In the genomic region with DNA sequence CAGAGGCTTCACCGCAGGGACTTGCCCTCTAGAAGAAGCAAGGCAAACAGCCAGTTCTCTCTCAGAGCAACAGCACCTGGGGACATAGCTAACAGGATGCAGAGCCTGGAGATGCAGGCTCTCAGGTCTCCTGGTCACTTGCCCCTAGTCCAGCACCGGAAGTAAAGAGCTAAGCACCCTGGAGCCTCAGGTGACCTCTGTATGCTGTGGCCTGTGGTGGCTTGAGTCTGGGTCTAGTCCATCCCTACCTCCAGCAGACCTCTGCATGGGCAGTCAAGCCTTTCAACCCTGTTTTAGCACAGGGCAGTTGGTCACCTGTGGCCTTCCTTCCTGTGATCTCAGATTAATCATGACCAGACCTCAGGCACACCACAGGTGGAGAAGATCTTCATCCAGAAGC, we compare ENCODE assay signal across 27 mouse cellular contexts.
DNase-seq lines count a peak whose midpoint lies in the region; TF ChIP-seq lines count a peak whose summit lies in the region.
"Had no signal": no experiment of that assay in that cellular context is flagged by ENCODE, and none has a peak within 500 bp of the region (broad histone marks: within the 10 kb centered on the region; RNA-seq: fewer than 3 reads in every experiment).

No protein-coding gene starts in this region.

- H3K36me3 ChIP-seq in limb, embryonic 10.5 days, result no peaks in the 10 kb centered on the region
- H3K36me3 ChIP-seq: hindbrain, embryonic 13.5 days; midbrain, embryonic 15.5 days; neural tube, embryonic 15.5 days had no signal

- no peaks in the 10 kb centered on the region for H3K27me3 ChIP-seq in limb, embryonic 10.5 days (ENCODE audit: low read depth, poor library complexity, severe bottlenecking)
- H3K27me3 ChIP-seq: CH12.LX; hindbrain, embryonic 13.5 days; midbrain, embryonic 15.5 days; neural tube, embryonic 15.5 days had no signal

- DNase-seq in gastrocnemius, adult 2 months, result no peak
- no peak for DNase-seq in gastrocnemius, adult 18-20 months (ENCODE audit: low spot score)
- DNase-seq in kidney, adult 8-10 months, result peak; percentile 85 to 91
- DNase-seq in kidney, postnatal 10 days, result peak; percentile 64
- DNase-seq in limb, embryonic 10.5 days (ENCODE audit: low spot score), result no peak
- no peak for DNase-seq in thymus, postnatal 4 days
- DNase-seq in urinary bladder, adult 2 months (ENCODE audit: low spot score), result no peak
- DNase-seq: adrenal gland, adult 2 months; cerebellum, adult 8-10 months; cerebellum, postnatal 25 days; gastrocnemius, postnatal 25 days; heart, adult 18-20 months; heart, postnatal 4 days; liver; lung, adult 2 months; lung, postnatal 10 days; right cerebral cortex, adult 18-20 months; right cerebral cortex, postnatal 4 days; thymus, adult 2 months; thymus, postnatal 36 days had no signal

- no peak overlapping the region for H3K4me3 ChIP-seq in gastrocnemius, adult 2 months
- H3K4me3 ChIP-seq in limb, embryonic 10.5 days, result no peak overlapping the region
- H3K4me3 ChIP-seq: forebrain, embryonic 13.5 days; hindbrain, embryonic 13.5 days; midbrain, embryonic 15.5 days; neural tube, embryonic 15.5 days had no signal

- H3K4me1 ChIP-seq in limb, embryonic 10.5 days, result peaks cover 36% of the 10 kb centered on the region

- no peak for TF ChIP-seq CTCF in gastrocnemius, adult 2 months (IDR thresholded peaks at IDR 0.05)

- no peaks in the 10 kb centered on the region for H3K9me3 ChIP-seq in limb, embryonic 10.5 days (replicated peaks)
- H3K9me3 ChIP-seq: forebrain, embryonic 13.5 days; hindbrain, embryonic 13.5 days; midbrain, embryonic 15.5 days; neural tube, embryonic 15.5 days had no signal

- peak overlapping the region; percentile 40 for H3K27ac ChIP-seq in gastrocnemius, adult 2 months
- peak overlapping the region; percentile 36; the same call in 1 of the 2 replicates for H3K27ac ChIP-seq in limb, embryonic 10.5 days
- H3K27ac ChIP-seq: forebrain, embryonic 13.5 days; hindbrain, embryonic 13.5 days; liver, embryonic 14.5 days; macrophage; midbrain, embryonic 15.5 days; neural tube, embryonic 15.5 days had no signal

- 84% methylated on average over 2 of the region's 2 CpGs for WGBS in limb, embryonic 10.5 days

- intact Hi-C loops in gastrocnemius, adult 2 months (cut with DNase I), result no loop called here

Comparison
In these comparisons a context has a peak if more than half of its experiments do, and no peak if none do; other contexts are left out.
1. DNase-seq: peak in kidney, adult 8-10 months (2 of 2) and kidney, postnatal 10 days (single experiment); none in gastrocnemius, adult 2 months (single experiment), gastrocnemius, adult 18-20 months (single experiment), limb, embryonic 10.5 days (single experiment), thymus, postnatal 4 days (single experiment) and urinary bladder, adult 2 months (single experiment).